Mouse (Mus musculus) large intestine, adult 2 months (tissue): ENCODE results near the gene Adgrf5. TPM values are rescaled to one million over a fixed set of nuclear protein-coding genes. Genes with fewer than 3 reads are reported as not detected.
"Not testable (repeated sequence)": the region's sequence is repeated elsewhere in the genome, so short reads cannot be mapped to it uniquely, and the experiment has no call there.

Experiments used
- DNase-seq: peaks from one replicate; pipeline ENCODE4 v3.0.0-alpha.2; 2012; ENCODE audit warnings: low read depth, low spot score
- WGBS: fragments of 180-500 bp; shearing (Covaris S2); methylation state at CpG from one replicate; pipeline ENCODE4 v1.1.7; 2018; 5-methylcytosine and 5-hydroxymethylcytosine counted together
- polyA plus RNA-seq: library from polyadenylated mRNA; depleted of rRNA; stranded (reverse); fragments of >200 nt; gene quantifications from 2 replicates; pipeline ENCODE4 v1.2.3, GENCODE M21; 2012; rRNA removed

Gene Adgrf5
- 3.1 and 9.4 TPM in 2 replicates for polyA plus RNA-seq

DNA sequence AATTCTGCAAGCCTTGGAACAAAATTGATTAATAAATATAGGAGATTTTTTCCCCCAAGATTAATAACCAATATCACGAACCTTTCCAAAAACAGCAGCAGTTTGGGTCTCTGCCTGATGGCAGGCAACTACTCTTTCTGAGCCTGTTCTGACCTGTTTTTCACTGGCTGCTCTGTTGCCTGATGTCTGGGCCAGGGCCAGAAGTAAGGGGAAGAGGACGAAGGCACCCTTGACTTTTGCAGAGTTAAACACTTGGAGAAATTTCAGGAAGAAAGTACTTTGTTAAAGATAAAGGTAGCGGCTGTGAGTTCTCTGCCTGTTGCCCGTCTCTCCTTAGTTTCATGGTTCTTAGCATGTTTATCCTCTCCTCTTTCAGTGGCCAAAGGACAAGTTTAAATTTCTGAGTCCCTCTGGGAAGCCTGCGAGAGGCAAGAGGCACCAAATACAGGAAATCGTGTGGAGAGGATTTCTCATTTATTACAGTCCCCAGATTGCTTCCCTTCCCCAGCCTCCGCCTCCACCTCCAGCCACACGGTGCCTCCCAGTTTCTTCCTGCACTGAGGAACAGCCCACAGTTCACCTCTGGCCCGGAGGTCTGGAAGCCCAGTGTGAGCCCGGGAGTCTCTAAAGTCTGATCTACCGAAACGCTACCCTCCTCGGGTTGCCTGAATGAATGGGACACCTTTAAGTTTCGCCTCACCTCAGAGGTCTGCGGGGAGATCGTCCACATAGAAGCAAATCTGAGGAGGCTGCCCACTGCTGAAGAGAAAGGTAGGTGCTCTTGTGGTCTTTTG is at the start of gene Adgrf5:
TSS of gene Adgrf5 (plus strand) at position 626 of the 794 bp plus-strand sequence.
- WGBS, result 16% methylated on average over 16 of the region's 16 CpGs
- no peak for DNase-seq

GRCm38 (mm10) chr17:43325986-43326671 is 34.1 kb upstream of the Adgrf5 start:
- 52% methylated on average over 7 of the region's 7 CpGs for WGBS
- DNase-seq, result no peak

DNA sequence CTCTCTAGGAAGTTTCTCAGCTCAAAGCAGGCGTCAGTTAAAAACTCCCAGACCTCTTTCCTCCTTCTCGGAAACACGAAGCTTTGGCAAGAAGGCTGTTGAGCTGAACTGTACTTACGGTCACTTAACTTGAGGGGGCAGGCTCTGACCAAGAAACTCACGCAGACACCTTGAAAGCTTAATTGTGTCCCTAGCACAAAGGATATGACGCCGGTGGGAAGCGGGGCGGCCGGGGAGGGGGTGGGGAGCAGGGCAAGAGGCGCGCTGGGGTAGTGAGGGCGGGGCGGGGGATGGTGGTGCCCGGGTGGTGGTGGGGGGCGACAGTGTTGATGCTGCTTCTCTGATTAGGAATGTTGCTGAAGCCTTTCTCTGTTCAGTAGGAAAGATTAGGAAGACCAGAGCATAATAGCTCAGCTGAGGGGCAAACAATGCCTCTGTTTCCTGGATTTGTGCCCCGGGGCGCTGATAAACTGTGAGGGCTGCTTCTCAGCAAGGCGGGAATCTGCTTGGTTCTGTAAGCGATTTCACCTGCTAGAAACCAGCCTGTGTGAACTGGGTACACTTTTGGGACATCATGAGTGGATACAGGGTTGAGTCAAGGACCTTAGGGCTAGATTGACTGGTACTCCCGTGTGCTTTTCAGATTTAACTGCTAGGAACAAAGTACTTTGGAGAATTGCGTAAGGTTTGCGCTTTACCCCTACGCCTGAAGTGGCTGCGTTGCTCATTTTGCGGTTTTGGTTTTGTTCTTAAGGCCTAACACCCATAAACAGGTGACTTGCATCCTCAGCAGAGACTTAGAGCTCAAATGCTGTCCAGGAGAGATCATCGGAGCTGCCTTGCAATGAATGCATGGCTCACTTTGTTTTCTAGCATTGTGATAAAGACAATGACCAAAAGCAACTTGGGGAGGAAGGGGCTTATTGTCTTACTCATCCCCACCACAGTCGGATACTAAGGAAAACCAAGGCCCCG is 33.2 kb upstream of the Adgrf5 start:
- WGBS, result 25% methylated on average over 29 of the region's 29 CpGs
- DNase-seq, result no peak

GRCm38 (mm10) chr17:43327810-43328209 is 32.4 kb upstream of the Adgrf5 start:
- no peak for DNase-seq
- WGBS, result 74% methylated on average over 6 of the region's 6 CpGs

DNA sequence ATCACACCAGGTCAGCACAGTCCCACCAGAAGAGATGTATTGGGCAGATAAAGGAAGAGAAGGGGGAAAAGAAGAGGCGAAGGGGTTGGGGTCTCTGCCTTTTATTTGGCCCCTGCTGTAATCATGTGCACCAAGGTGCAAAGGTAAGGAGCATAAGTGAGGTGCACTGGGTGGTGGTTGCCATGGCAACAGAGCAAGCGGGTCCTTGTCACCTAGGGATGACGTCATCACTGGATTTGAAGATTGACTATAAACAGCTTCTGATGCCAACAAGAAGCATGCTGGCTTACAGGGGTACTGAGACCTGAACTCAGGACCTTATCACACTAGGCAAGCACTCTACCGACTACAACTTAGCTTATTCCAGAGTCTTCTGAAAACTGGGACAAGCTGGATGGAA is 31.0 kb upstream of the Adgrf5 start:
- WGBS, result 76% methylated on average over 4 of the region's 4 CpGs
- no peak for DNase-seq

GRCm38 (mm10) chr17:43329761-43330183 is 30.5 kb upstream of the Adgrf5 start:
- 36% methylated on average over 7 of the region's 7 CpGs for WGBS
- DNase-seq, result no peak

- 43% methylated on average over 5 of the region's 5 CpGs for WGBS
- no peak for DNase-seq
These were observed 27.6 kb upstream of the Adgrf5 start for GRCm38 (mm10) chr17:43332686-43333085.

DNA sequence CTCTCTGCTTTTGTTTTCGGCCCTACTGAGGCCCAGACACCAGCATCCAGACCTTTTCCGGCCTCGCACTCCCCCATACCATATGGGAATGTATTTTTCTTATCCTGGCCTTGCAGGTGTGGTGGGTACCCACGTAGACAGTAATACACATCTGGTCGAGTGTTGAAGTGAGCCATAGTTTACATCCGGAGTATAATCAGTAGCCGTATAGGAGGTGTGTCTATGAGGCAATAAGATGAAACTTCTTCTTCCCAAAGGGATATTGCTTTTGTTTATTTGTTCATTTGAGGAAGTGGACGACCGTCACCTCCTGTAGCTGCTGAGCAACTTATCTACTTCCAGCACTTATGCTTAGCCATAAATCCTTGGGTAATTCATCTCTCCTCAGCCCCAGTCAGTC is 26.2 kb upstream of the Adgrf5 start:
- DNase-seq, result peak; percentile 43
- WGBS, result 21% methylated on average over 9 of the region's 9 CpGs

DNA sequence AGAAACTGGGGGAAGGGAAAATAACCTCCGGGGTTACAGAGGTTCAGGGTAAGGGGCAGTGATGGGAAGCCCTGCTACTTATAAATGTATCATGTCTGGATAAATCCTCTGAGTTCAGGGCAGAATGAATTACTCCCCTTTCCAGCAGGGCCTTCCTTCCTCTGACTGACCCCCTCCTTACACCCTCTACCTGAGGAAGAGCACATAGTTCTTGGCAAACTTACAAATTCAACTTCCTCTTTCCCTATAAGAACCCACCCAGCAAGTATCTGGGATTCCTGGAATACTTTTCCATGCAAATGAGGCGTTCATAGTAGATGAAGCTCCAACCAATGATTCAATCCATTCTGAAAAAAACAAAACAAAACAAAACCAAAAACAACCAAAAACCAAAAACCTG is 22.6 kb upstream of the Adgrf5 start:
- WGBS, result 71% methylated on average over 2 of the region's 2 CpGs

GRCm38 (mm10) chr17:43338279-43338678 is 22.0 kb upstream of the Adgrf5 start:
- 91% methylated on average over 3 of the region's 3 CpGs for WGBS
- no peak for DNase-seq

More for the DNA sequence above, 22.6 kb upstream of the Adgrf5 start:
- no peak for DNase-seq

DNA sequence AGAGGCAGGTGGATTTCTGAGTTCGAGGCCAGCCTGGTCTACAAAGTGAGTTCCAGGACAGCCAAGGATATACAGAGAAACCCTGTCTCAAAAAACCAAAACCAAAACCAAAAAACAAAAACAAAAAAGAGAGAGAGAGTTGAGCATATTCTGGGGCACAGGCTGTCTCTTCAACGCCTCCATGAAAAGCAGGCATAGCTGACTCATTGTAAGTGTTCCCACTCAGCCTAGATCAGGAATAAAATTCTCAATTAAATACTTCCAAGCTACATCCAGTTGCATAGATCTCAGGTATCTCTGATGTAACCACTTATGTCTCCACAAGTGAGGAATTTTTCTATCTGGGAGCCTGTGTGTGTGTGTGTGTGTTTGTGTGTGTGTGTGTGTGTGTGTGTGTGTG is 13.8 kb upstream of the Adgrf5 start:
- not testable (repeated sequence) for DNase-seq
- 92% methylated on average over 2 of the region's 2 CpGs for WGBS

DNA sequence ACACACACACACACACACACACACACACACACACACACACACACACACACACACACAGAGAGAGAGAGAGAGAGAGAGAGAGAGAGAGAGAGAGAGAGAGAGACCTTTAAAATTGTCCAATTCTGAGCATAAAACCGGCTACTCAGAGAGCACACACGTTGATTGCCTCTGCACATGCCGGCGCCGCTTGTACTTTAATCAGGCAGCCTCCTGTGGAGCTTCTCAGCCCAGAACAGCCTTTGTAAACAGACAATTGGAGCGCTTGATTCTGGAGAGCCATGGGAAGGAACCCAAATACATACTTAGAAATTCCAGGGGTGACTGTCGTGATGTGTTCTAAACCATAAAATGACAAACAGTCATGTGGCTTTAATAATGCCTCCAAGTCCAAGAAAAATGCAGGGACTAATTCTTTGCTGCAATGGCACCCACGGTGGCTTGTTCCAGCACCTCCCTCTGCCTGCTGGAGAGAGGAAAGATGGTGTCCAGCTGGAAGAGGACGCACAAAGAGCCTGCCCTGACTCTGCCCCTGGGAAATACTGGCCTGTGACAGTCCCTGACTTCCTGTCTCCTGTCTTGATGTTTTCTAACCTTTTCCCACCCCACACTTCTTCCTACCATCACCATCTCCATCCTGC is 2.2 kb upstream of the Adgrf5 start:
- WGBS, result 13% methylated on average over 9 of the region's 9 CpGs
- no peak for DNase-seq

DNA sequence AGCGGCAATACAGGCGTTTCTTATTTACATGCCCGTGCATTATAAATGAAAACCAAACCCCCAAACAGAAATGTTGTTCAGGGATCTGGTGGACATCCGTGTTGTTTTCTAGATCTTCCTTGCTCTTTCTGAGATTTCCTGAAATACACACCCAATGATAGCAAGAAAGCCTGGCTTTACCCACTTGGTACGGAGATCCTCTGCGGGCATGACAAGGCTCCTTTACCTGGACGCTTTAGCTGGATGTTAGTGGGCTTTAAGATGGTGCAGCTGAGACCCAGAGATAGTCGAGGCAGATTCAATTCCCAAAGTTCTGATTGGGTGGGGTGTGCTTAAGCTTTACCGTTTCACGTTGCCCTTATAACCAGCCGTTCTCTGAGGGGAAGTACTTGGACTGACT is 770 bp downstream of the Adgrf5 start:
- no peak for DNase-seq
- WGBS, result 71% methylated on average over 11 of the region's 11 CpGs

DNA sequence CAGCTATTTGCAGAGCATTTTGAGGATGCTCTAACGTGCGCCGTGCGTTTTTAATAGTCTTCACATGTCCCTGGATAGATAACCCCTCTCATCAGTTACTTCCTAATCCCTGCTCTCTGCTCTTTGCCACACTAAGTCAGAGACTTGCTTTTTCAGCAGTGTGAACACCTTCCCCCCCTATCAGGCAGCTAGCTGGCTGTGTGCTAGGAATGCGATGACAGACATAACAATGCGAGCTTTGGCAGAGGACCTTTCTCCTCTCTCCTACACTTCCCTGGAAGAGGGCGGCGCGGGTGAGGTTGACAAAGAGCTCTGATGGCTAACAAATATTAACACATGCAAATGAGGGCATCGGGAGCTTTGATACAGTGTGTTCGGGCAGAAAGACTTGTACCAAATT is 2.1 kb downstream of the Adgrf5 start:
- no peak for DNase-seq
- 52% methylated on average over 11 of the region's 11 CpGs for WGBS

- WGBS, result 68% methylated on average over 6 of the region's 6 CpGs
- no peak for DNase-seq
These were observed 2.6 kb downstream of the Adgrf5 start for GRCm38 (mm10) chr17:43362881-43363280.

DNA sequence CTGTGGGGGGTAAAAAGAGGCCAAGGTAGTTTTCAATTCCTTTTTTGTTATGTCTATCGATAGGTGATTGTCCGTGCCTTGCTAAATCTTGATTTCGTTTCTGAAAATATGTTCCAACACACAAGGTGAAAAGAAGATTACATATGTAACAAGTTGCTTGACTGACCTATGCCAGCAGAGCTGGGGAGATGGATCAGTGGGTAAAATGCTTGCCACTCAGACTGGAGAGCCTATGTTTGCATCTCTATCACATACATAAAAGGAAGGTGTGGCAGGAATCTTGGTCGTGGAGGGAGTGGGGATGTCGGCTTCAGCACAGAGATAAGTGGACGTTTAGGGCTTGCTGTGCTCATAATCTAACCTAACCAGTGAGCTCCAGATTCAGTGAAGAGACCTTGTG is 3.7 kb downstream of the Adgrf5 start:
- DNase-seq, result no peak
- 49% methylated on average over 6 of the region's 6 CpGs for WGBS

- no peak for DNase-seq
- WGBS, result 73% methylated on average over 6 of the region's 6 CpGs
These were observed 5.0 kb downstream of the Adgrf5 start for GRCm38 (mm10) chr17:43365297-43365696.

DNA sequence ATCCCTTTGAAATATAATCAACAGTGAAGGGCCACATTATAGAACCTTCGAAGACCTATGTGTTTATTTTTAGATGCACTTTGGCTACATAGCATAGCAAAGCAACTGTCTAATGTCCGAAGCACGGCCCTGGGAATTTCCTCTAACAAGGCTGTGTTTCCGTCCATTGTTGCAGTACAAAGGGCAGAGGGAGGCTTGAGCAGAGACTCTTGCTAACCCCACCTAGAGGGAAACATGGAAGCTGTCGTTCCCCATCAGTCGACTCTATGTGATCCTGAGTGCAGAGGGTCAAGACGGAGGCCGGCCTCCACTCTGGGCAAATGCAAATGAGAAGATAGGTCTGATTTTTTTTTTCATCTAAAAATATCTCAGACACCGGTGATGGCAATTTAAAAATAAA is 6.2 kb downstream of the Adgrf5 start:
- no peak for DNase-seq
- 60% methylated on average over 9 of the region's 9 CpGs for WGBS

GRCm38 (mm10) chr17:43368171-43368576 is 7.9 kb downstream of the Adgrf5 start:
- 49% methylated on average over 5 of the region's 5 CpGs for WGBS
- no peak for DNase-seq
